Mouse (Mus musculus): ENCODE measurements around the gene Serac1. TPM values are rescaled to one million over a fixed set of nuclear protein-coding genes. Genes with fewer than 3 reads are reported as not detected.

The Serac1 gene
- total and polyA plus RNA-seq, 3 experiments: 4.1 to 5.9 TPM; not detected in 1

GRCm38 (mm10) chr17:6000864-6001319, 78.6 kb downstream of the Serac1 start:
- Histone ChIP-seq H3K9me3 (replicated peaks; ENCODE audit: insufficient read depth, low read length) (no peaks in the 10 kb centered on the region), H3K36me3 (ENCODE audit: control insufficient read depth in 1 of 2, insufficient read depth in 2 of 2, low read length in 2 of 2) (peaks cover 0 to 10% of the 10 kb centered on the region in 2 experiments; a peak in 2 of 4 replicates), H3K4me3 (ENCODE audit: control insufficient read depth in 1 of 2, insufficient read depth in 1 of 2, low read depth in 2 of 2, low read length in 2 of 2) (no peak overlapping the region), H3K79me2 (ENCODE audit: control insufficient read depth, insufficient read depth, low read length, poor library complexity) (no peaks in the 10 kb centered on the region), H3K9ac (ENCODE audit: control insufficient read depth, low read depth, low read length, poor library complexity, severe bottlenecking) (peak overlapping the region; percentile 54; the same call in 1 of the 2 replicates), H3K4me1 (ENCODE audit: control insufficient read depth in 1 of 2, insufficient read depth in 2 of 2, low read length in 2 of 2) (peaks cover 3 to 22% of the 10 kb centered on the region in 2 experiments), H3K27me3 (ENCODE audit: control insufficient read depth in 1 of 2, insufficient read depth in 2 of 2, low read length in 2 of 2) (no peaks in the 10 kb centered on the region), H3K27ac (ENCODE audit: control insufficient read depth, low read depth, low read length) (peak overlapping the region; percentile 54)
- no peak for TF ChIP-seq GATA1 (IDR thresholded peaks at IDR 0.05; ENCODE audit: low read depth, low read length)
- no peak for DNase-seq (ENCODE audit: low read depth, low spot score)

GRCm38 (mm10) chr17:5999039-5999543, 80.5 kb downstream of the Serac1 start:
- Histone ChIP-seq H3K27ac (ENCODE audit: control insufficient read depth, low read depth, low read length) (no peak overlapping the region), H3K27me3 (ENCODE audit: control insufficient read depth in 1 of 2, insufficient read depth in 2 of 2, low read length in 2 of 2) (no peaks in the 10 kb centered on the region), H3K79me2 (ENCODE audit: control insufficient read depth, insufficient read depth, low read length, poor library complexity) (no peaks in the 10 kb centered on the region), H3K9ac (ENCODE audit: control insufficient read depth, low read depth, low read length, poor library complexity, severe bottlenecking) (no peak overlapping the region), H3K4me3 (ENCODE audit: control insufficient read depth in 1 of 2, insufficient read depth in 1 of 2, low read depth in 2 of 2, low read length in 2 of 2) (no peak overlapping the region), H3K9me3 (replicated peaks; ENCODE audit: insufficient read depth, low read length) (no peaks in the 10 kb centered on the region), H3K4me1 (ENCODE audit: control insufficient read depth in 1 of 2, insufficient read depth in 2 of 2, low read length in 2 of 2) (peaks cover 0 to 17% of the 10 kb centered on the region in 2 experiments; a peak in 2 of 4 replicates), H3K36me3 (ENCODE audit: control insufficient read depth in 1 of 2, insufficient read depth in 2 of 2, low read length in 2 of 2) (peaks cover 0 to 7% of the 10 kb centered on the region in 2 experiments; a peak in 1 of 4 replicates)
- TF ChIP-seq EP300 (IDR thresholded peaks at IDR 0.05; ENCODE audit: low read depth in 1 of 2, low read length in 2 of 2): no peak
- no peak for TF ChIP-seq TBP (IDR thresholded peaks at IDR 0.05; ENCODE audit: low read depth, low read length)
- no peak for TF ChIP-seq ZNF384 (IDR thresholded peaks at IDR 0.05; ENCODE audit: low read depth, low read length)
- TF ChIP-seq ZKSCAN1 (IDR thresholded peaks at IDR 0.05; ENCODE audit: low read depth, low read length): no peak
- TF ChIP-seq TAL1 (IDR thresholded peaks at IDR 0.05; ENCODE audit: low read length): no peak
- TF ChIP-seq NRF1 (IDR thresholded peaks at IDR 0.05; ENCODE audit: insufficient read depth, low read depth, low read length, poor library complexity, severe bottlenecking): no peak
- no peak for TF ChIP-seq ELF1 (IDR thresholded peaks at IDR 0.05; ENCODE audit: low read depth, low read length)
- no peak for TF ChIP-seq POLR2AphosphoS5 (IDR thresholded peaks at IDR 0.05; ENCODE audit: borderline replicate concordance, low read depth, low read length)
- no peak for TF ChIP-seq E2F4 (IDR thresholded peaks at IDR 0.05; ENCODE audit: borderline replicate concordance, low read depth, low read length)
- no peak for DNase-seq (ENCODE audit: low read depth, low spot score)

- no peak overlapping the region for H3K9ac ChIP-seq (ENCODE audit: control insufficient read depth, low read depth, low read length, poor library complexity, severe bottlenecking)
- DNase-seq (ENCODE audit: low read depth, low spot score): no peak
- TF ChIP-seq ETS1 (IDR thresholded peaks at IDR 0.05; ENCODE audit: low read depth, low read length) (no peak), CTCF (IDR thresholded peaks at IDR 0.05 in 2 of 3, conservative IDR thresholded peaks at IDR 0.05 in 1 of 3; ENCODE audit: control insufficient read depth in 1 of 3, insufficient read depth in 1 of 3, low read depth in 2 of 3, low read length in 3 of 3, poor library complexity in 1 of 3, severe bottlenecking in 1 of 3) (no peak), SMC3 (IDR thresholded peaks at IDR 0.05; ENCODE audit: low read depth, low read length) (no peak), USF1 (IDR thresholded peaks at IDR 0.05; ENCODE audit: low read depth, low read length) (no peak), MEF2A (IDR thresholded peaks at IDR 0.05; ENCODE audit: extremely low read depth, insufficient replicate concordance, low read depth, low read length, poor library complexity, severe bottlenecking) (no peak), EP300 (IDR thresholded peaks at IDR 0.05; ENCODE audit: low read depth in 1 of 2, low read length in 2 of 2) (no peak)
- peaks cover 0 to 7% of the 10 kb centered on the region in 2 experiments; a peak in 1 of 4 replicates for H3K36me3 ChIP-seq (ENCODE audit: control insufficient read depth in 1 of 2, insufficient read depth in 2 of 2, low read length in 2 of 2)
- H3K79me2 ChIP-seq (ENCODE audit: control insufficient read depth, insufficient read depth, low read length, poor library complexity): no peaks in the 10 kb centered on the region
- H3K9me3 ChIP-seq (replicated peaks; ENCODE audit: insufficient read depth, low read length): no peaks in the 10 kb centered on the region
- no peak overlapping the region for H3K27ac ChIP-seq (ENCODE audit: control insufficient read depth, low read depth, low read length)
- peaks cover 3 to 20% of the 10 kb centered on the region in 2 experiments; a peak in 3 of 4 replicates for H3K4me1 ChIP-seq (ENCODE audit: control insufficient read depth in 1 of 2, insufficient read depth in 2 of 2, low read length in 2 of 2)
- H3K4me3 ChIP-seq (ENCODE audit: control insufficient read depth in 1 of 2, insufficient read depth in 1 of 2, low read depth in 2 of 2, low read length in 2 of 2): no peak overlapping the region
- H3K27me3 ChIP-seq (ENCODE audit: control insufficient read depth in 1 of 2, insufficient read depth in 2 of 2, low read length in 2 of 2): no peaks in the 10 kb centered on the region
Observed at GRCm38 (mm10) chr17:5998235-5998500, 81.4 kb downstream of the Serac1 start.

Data from MEL (cell line).